Mouse (Mus musculus) lung, postnatal 0 days (tissue): ENCODE data around the gene Nfatc3. TPM values are rescaled to one million over a fixed set of nuclear protein-coding genes. Genes with fewer than 3 reads are reported as not detected.

ENCODE experiments used
- ATAC-seq: fragments of 200-750 bp; cut with Nextera tagmentation; 2 replicates; pipeline ENCODE4 v1.8.0; 2017; ENCODE audit warnings: moderate library complexity
- DNase-seq: peaks from one replicate; pipeline ENCODE4 v3.0.0-alpha.2; 2016; ENCODE audit warnings: low spot score
- H3K27ac ChIP-seq: fragments of 300-500 bp; sonication (generic); 2 replicates; pipeline ENCODE4 v1.5.1; 2014; ENCODE audit warnings: antibody characterized with exemption, mild to moderate bottlenecking, low read length, mixed read lengths
- H3K27me3 ChIP-seq: fragments of 300-500 bp; sonication (generic); replicated peaks from 2 replicates; pipeline ENCODE4 v1.6.1; 2014; ENCODE audit warnings: low read length, mixed read lengths; ENCODE audit not compliant: insufficient read depth
- H3K36me3 ChIP-seq: fragments of 300-500 bp; sonication (generic); 2 replicates; pipeline ENCODE4 v1.6.1; 2014; ENCODE audit warnings: low read length, mixed read lengths; ENCODE audit not compliant: insufficient read depth
- H3K4me1 ChIP-seq: fragments of 300-500 bp; sonication (generic); 2 replicates; pipeline ENCODE4 v1.6.1; 2014; ENCODE audit warnings: antibody characterized with exemption, low read depth, low read length, mixed read lengths; ENCODE audit not compliant: insufficient read depth
- H3K4me2 ChIP-seq: fragments of 300-500 bp; sonication (generic); replicated peaks from 2 replicates; pipeline ENCODE4 v1.6.1; 2014; ENCODE audit warnings: low read depth, mild to moderate bottlenecking, low read length, moderate library complexity, mixed read lengths
- H3K4me3 ChIP-seq: fragments of 300-500 bp; sonication (generic); 2 replicates; pipeline ENCODE4 v1.5.1; 2014; ENCODE audit warnings: low read depth, low read length
- H3K9ac ChIP-seq: fragments of 300-500 bp; sonication (generic); replicated peaks from 2 replicates; pipeline ENCODE4 v1.6.1; 2014; ENCODE audit warnings: low read depth, mild to moderate bottlenecking
- H3K9me3 ChIP-seq: fragments of 300-500 bp; sonication (generic); 2 replicates; pipeline ENCODE4 v1.6.1; 2016; ENCODE audit warnings: low read length, mixed read lengths
- CTCF ChIP-seq: IDR thresholded peaks from 2 replicates; pipeline ENCODE4 v1.5.1; 2016; ENCODE audit warnings: antibody characterized with exemption, mild to moderate bottlenecking
- EP300 ChIP-seq: IDR thresholded peaks from 2 replicates; pipeline ENCODE4 v1.6.1; 2016; ENCODE audit warnings: antibody characterized with exemption, mild to moderate bottlenecking, control low read depth
- WGBS: fragments of 180-500 bp; shearing (Covaris S2); extraction: QIAGEN DNeasy Blood & Tissue Kit; methylation state at CpG from one replicate; pipeline ENCODE4 v1.1.7; 2014; 5-methylcytosine and 5-hydroxymethylcytosine counted together
- polyA plus RNA-seq: library from polyadenylated mRNA; unstranded; fragments of >200 nt; fragmentation: Nextera tagmentation; extraction: Ambion mirVana; gene quantifications from 2 replicates; pipeline ENCODE4 v1.2.1, GENCODE M21; 2015

The Nfatc3 gene
- polyA plus RNA-seq, 1 experiment from 2014 or later = 3.4 TPM

- Histone ChIP-seq H3K9ac (no peak overlapping the region), H3K4me2 (no peak overlapping the region), H3K4me1 (peaks cover 3% of the 10 kb centered on the region; the same call in 1 of the 2 replicates), H3K27me3 (peaks cover 5% of the 10 kb centered on the region; the same call in 1 of the 2 replicates), H3K27ac (no peak overlapping the region), H3K36me3 (no peaks in the 10 kb centered on the region), H3K9me3 (no peaks in the 10 kb centered on the region), H3K4me3 (no peak overlapping the region)
- DNase-seq (peak; percentile 94), ATAC-seq (no peak)
- WGBS = 9% methylated on average over 13 of the region's 13 CpGs
- TF ChIP-seq CTCF = peak; percentile 98
- no peak for TF ChIP-seq EP300
Measured at GRCm38 (mm10) chr8:106140769-106141168, 82.1 kb downstream of the Nfatc3 start.

GRCm38 (mm10) chr8:106145331-106145730 lies 86.7 kb downstream of the Nfatc3 start:
- peak; percentile 30 for ATAC-seq
- Histone ChIP-seq H3K4me1 (no peaks in the 10 kb centered on the region), H3K27ac (peak overlapping the region; percentile 26; the same call in 1 of the 2 replicates), H3K4me2 (no peak overlapping the region), H3K27me3 (no peaks in the 10 kb centered on the region), H3K9me3 (no peaks in the 10 kb centered on the region), H3K36me3 (no peaks in the 10 kb centered on the region), H3K4me3 (no peak overlapping the region), H3K9ac (no peak overlapping the region)
- no peak for TF ChIP-seq CTCF
- TF ChIP-seq EP300 = no peak
- peak; percentile 85 for DNase-seq
- 73% methylated on average over 2 of the region's 2 CpGs for WGBS

- DNase-seq = no peak
- Histone ChIP-seq H3K4me2 (no peak overlapping the region), H3K4me3 (no peak overlapping the region), H3K9ac (no peak overlapping the region), H3K36me3 (no peaks in the 10 kb centered on the region), H3K27ac (peak overlapping the region; percentile 26; the same call in 1 of the 2 replicates), H3K9me3 (no peaks in the 10 kb centered on the region), H3K27me3 (no peaks in the 10 kb centered on the region), H3K4me1 (peaks cover 4% of the 10 kb centered on the region; the same call in 1 of the 2 replicates)
- TF ChIP-seq CTCF (no peak), EP300 (no peak)
- no peak for ATAC-seq
- 83% methylated on average over 4 of the region's 4 CpGs for WGBS
Measured at GRCm38 (mm10) chr8:106146014-106146413, 87.4 kb downstream of the Nfatc3 start.

- 0 out of 2 replicates have a peak overlapping the region, but pooled peaks have one; percentile 27 for H3K27ac ChIP-seq
- DNase-seq (peak; percentile 66), ATAC-seq (peak; percentile 23)
- no peak for TF ChIP-seq EP300
- TF ChIP-seq CTCF = no peak
- H3K27me3 ChIP-seq = no peaks in the 10 kb centered on the region
- 76% methylated on average over 6 of the region's 6 CpGs for WGBS
- H3K36me3 ChIP-seq = no peaks in the 10 kb centered on the region
- H3K4me1 ChIP-seq = peaks cover 5% of the 10 kb centered on the region; the same call in 1 of the 2 replicates
- H3K9me3 ChIP-seq = no peaks in the 10 kb centered on the region
- no peak overlapping the region for H3K4me3 ChIP-seq
- no peak overlapping the region for H3K9ac ChIP-seq
- no peak overlapping the region for H3K4me2 ChIP-seq
Measured at GRCm38 (mm10) chr8:106147868-106148565, 89.4 kb downstream of the Nfatc3 start.

- no peak overlapping the region for H3K4me3 ChIP-seq
- TF ChIP-seq EP300 = no peak
- no peak for TF ChIP-seq CTCF
- peaks cover 5% of the 10 kb centered on the region; the same call in 1 of the 2 replicates for H3K4me1 ChIP-seq
- WGBS = 83% methylated on average over 6 of the region's 6 CpGs
- H3K27ac ChIP-seq = no peak overlapping the region
- peak; percentile 47 for DNase-seq
- H3K9ac ChIP-seq = no peak overlapping the region
- H3K27me3 ChIP-seq = no peaks in the 10 kb centered on the region
- no peak overlapping the region for H3K4me2 ChIP-seq
- no peaks in the 10 kb centered on the region for H3K9me3 ChIP-seq
- no peak for ATAC-seq
- no peaks in the 10 kb centered on the region for H3K36me3 ChIP-seq
Measured at GRCm38 (mm10) chr8:106149025-106149424, 90.4 kb downstream of the Nfatc3 start.

GRCm38 (mm10) chr8:106149801-106150652 lies 91.4 kb downstream of the Nfatc3 start, which contains the start of gene Pla2g15:
TSS of gene Pla2g15 (plus strand) at chr8:106150399.
- ATAC-seq (peak; percentile 94), DNase-seq (peak; percentile 95)
- peak within 1 kb of the TSS; percentile 58 for H3K9ac ChIP-seq
- H3K4me1 ChIP-seq = peaks cover 5% of the 10 kb centered on the region; the same call in 1 of the 2 replicates
- H3K36me3 ChIP-seq = 0 out of 2 replicates have a peak, but pooled peaks cover 2% of the 10 kb centered on the region
- peak within 1 kb of the TSS; percentile 73 for H3K4me3 ChIP-seq
- H3K27me3 ChIP-seq = no peaks in the 10 kb centered on the region
- peak within 1 kb of the TSS; percentile 43; the same call in 1 of the 2 replicates for H3K27ac ChIP-seq
- no peaks in the 10 kb centered on the region for H3K9me3 ChIP-seq
- peak within 1 kb of the TSS; percentile 77 for H3K4me2 ChIP-seq
- TF ChIP-seq EP300 (0 out of 2 replicates have a peak, but pooled peaks have one; percentile 15), CTCF (peak; percentile 14)
- under 1% methylated on average over 38 of the region's 38 CpGs for WGBS
